Mouse (Mus musculus): ENCODE results near the gene Selenop.

- TF ChIP-seq E2F4 (IDR thresholded peaks at IDR 0.05; ENCODE audit: insufficient replicate concordance, low read depth, low read length) (no peak), MXI1 (IDR thresholded peaks at IDR 0.05; ENCODE audit: low read depth, low read length) (no peak), POLR2A (IDR thresholded peaks at IDR 0.05; ENCODE audit: low read depth, low read length) (no peak), CTCF (conservative IDR thresholded peaks at IDR 0.05 in 1 of 2, IDR thresholded peaks at IDR 0.05 in 1 of 2; ENCODE audit: low read depth in 2 of 2, low read length in 2 of 2) (no peak)
Measured at GRCm38 (mm10) chr15:3309856-3310255, 41.5 kb downstream of the Selenop start.

All from CH12.LX (cell line).